Mouse (Mus musculus) liver, embryonic 14.5 days (tissue): ENCODE results near the gene Sorcs1.

ENCODE experiments used
- CTCF ChIP-seq: IDR thresholded peaks from 2 replicates; pipeline ENCODE4 v1.5.1; 2016; ENCODE audit warnings: antibody characterized with exemption, low read depth, control low read depth
- EP300 ChIP-seq: IDR thresholded peaks from 2 replicates; pipeline ENCODE4 v1.6.1; 2016; ENCODE audit warnings: antibody characterized with exemption, low read depth

DNA sequence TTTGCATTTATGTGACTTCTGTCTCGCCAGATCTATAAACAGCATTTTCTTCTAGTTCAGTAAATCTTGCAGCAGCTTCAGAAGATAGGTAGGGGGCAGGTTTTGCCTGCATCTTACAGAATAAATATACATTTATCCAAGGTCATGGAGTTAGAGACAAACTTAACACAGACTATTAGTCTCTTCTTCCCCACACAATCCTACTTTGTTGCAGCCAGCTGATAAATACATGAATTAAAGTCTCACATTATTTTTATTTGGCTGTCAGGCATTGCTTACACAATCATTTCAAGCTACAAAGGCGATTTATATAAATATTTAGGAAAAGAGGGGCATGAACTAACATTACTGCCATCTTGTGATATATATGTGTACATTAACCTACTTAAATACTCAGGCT, 4.8 kb upstream of the Sorcs1 start:
- TF ChIP-seq CTCF (no peak), EP300 (no peak)
